Mouse (Mus musculus) limb, embryonic 15.5 days (tissue): ENCODE results near the gene Trim24. TPM values are rescaled to one million over a fixed set of nuclear protein-coding genes. Genes with fewer than 3 reads are reported as not detected.
A peak's percentile ranks its signal among the peaks of the same experiment; 100 is the strongest.
"Not testable (repeated sequence)": the region's sequence is repeated elsewhere in the genome, so short reads cannot be mapped to it uniquely, and the experiment has no call there.

Source experiments
- ATAC-seq: fragments of 200-750 bp; cut with Nextera tagmentation; 2 replicates; pipeline ENCODE4 v1.8.0; 2017; ENCODE audit warnings: low read depth, moderate TSS enrichment; ENCODE audit not compliant: insufficient number of reproducible peaks, low FRiP score, low TSS enrichment
- H3K27ac ChIP-seq: fragments of 300-500 bp; sonication (generic); 2 replicates; pipeline ENCODE4 v1.5.1; 2015; ENCODE audit warnings: moderate library complexity, mild to moderate bottlenecking, inconsistent platforms
- H3K27me3 ChIP-seq: fragments of 300-500 bp; sonication (generic); 2 replicates; pipeline ENCODE4 v1.6.1; 2015; ENCODE audit warnings: inconsistent platforms
- H3K36me3 ChIP-seq: fragments of 300-500 bp; sonication (generic); 2 replicates; pipeline ENCODE4 v1.6.1; 2015; ENCODE audit warnings: inconsistent platforms
- H3K4me1 ChIP-seq: fragments of 300-500 bp; sonication (generic); 2 replicates; pipeline ENCODE4 v1.6.1; 2015; ENCODE audit warnings: inconsistent platforms
- H3K4me2 ChIP-seq: fragments of 300-500 bp; sonication (generic); 2 replicates; pipeline ENCODE4 v1.6.1; 2015; ENCODE audit warnings: mild to moderate bottlenecking, inconsistent platforms
- H3K4me3 ChIP-seq: fragments of 300-500 bp; sonication (generic); 2 replicates; pipeline ENCODE4 v1.5.1; 2015; ENCODE audit warnings: mild to moderate bottlenecking, inconsistent platforms
- H3K9ac ChIP-seq: fragments of 300-500 bp; sonication (generic); 2 replicates; pipeline ENCODE4 v1.6.1; 2015; ENCODE audit warnings: inconsistent platforms
- H3K9me3 ChIP-seq: fragments of 300-500 bp; sonication (generic); 2 replicates; pipeline ENCODE4 v1.6.1; 2016; ENCODE audit warnings: inconsistent platforms
- WGBS: fragments of 180-500 bp; shearing (Covaris S2); methylation state at CpG from one replicate; pipeline ENCODE4 v1.1.7; 2015; 5-methylcytosine and 5-hydroxymethylcytosine counted together
- polyA plus RNA-seq: library from polyadenylated mRNA; unstranded; fragments of >200 nt; fragmentation: Nextera tagmentation; extraction: Ambion mirVana; gene quantifications from 2 replicates; pipeline ENCODE4 v1.2.1, GENCODE M21; 2015

Gene Trim24
- polyA plus RNA-seq, 1 experiment from 2014 or later, result 10.7 TPM

DNA sequence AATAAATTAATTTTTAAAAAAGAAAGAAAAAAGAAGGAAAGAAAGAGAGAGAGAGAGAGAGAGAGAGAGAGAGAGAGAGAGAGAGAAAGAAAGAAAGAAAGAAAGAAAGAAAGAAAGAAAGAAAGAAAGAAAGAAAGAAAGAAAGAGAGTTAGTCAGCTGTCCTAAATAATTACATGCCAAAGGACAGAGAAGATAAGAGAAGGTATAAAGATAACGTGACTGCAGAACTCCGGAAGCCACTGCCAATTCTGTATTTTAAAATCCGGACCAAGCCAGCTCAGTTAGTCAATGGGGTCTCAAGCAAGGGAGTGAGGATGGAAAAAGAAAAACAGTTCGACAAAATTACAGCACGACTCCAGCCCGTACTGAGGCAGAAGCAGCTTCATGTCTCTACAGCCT, 25.7 kb upstream of the Trim24 start:
- not testable (repeated sequence) for H3K4me2 ChIP-seq, H3K27ac ChIP-seq, H3K4me1 ChIP-seq, ATAC-seq, H3K9ac ChIP-seq, H3K4me3 ChIP-seq, H3K9me3 ChIP-seq, H3K36me3 ChIP-seq, H3K27me3 ChIP-seq
- WGBS, result 79% methylated on average over 6 of the region's 6 CpGs

GRCm38 (mm10) chr6:37847531-37847930, 23.1 kb upstream of the Trim24 start:
- H3K4me3 ChIP-seq, H3K4me2 ChIP-seq, H3K36me3 ChIP-seq, H3K9ac ChIP-seq, ATAC-seq, H3K4me1 ChIP-seq, H3K9me3 ChIP-seq, H3K27me3 ChIP-seq, H3K27ac ChIP-seq: not testable (repeated sequence)
- 86% methylated on average over 4 of the region's 4 CpGs for WGBS

DNA sequence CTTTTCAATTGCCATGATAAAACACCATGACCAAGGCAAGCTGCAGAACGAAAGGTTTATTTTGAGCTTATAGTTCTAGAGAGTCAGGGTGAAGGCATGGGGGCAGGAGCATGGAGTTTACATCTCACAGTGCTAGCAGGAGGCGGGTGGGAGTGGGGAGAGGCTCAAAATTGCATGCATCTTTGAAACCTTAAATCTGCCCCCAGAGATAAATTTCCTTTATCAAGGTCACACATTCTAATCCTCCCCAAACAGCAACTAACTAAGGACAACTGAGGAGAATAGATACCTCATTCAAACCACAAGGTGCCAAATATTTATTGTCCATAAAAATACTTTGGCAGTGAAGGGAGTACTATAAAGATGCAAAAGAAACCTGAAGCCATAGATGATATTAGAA, 19.3 kb upstream of the Trim24 start:
- H3K9me3 ChIP-seq, result no peaks in the 10 kb centered on the region; the same call in 1 of the 2 replicates
- H3K27me3 ChIP-seq, result no peaks in the 10 kb centered on the region
- no peak overlapping the region for H3K4me2 ChIP-seq
- 91% methylated on average over 2 of the region's 2 CpGs for WGBS
- H3K36me3 ChIP-seq, result no peaks in the 10 kb centered on the region
- H3K9ac ChIP-seq, result no peak overlapping the region
- no peaks in the 10 kb centered on the region for H3K4me1 ChIP-seq
- no peak overlapping the region for H3K27ac ChIP-seq
- ATAC-seq, result no peak
- no peak overlapping the region for H3K4me3 ChIP-seq

DNA sequence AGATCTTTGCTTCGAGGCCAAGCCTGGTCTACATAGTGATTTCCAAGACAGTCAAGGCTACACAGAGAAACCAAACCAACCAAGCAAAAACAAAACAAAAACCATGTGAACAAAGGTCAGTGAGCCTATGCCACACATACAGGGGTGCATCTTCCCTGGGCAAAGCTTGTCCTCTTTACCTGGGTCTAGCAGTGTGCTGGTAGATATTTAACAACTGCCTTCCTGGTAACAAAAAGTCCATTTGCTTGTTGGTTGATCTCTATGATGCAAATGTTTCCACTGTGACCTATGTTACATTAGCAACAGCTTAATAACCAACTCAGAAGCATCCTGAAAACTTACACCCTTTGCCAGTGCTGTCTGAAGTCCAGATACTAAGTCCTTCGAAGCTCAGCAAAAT, 17.3 kb upstream of the Trim24 start:
- no peaks in the 10 kb centered on the region for H3K36me3 ChIP-seq
- no peaks in the 10 kb centered on the region for H3K27me3 ChIP-seq
- no peaks in the 10 kb centered on the region; the same call in 1 of the 2 replicates for H3K9me3 ChIP-seq
- H3K4me3 ChIP-seq, result no peak overlapping the region
- WGBS, result 94% methylated on average over 2 of the region's 2 CpGs
- ATAC-seq, result no peak
- H3K27ac ChIP-seq, result no peak overlapping the region
- H3K4me1 ChIP-seq, result no peaks in the 10 kb centered on the region
- no peak overlapping the region for H3K9ac ChIP-seq
- no peak overlapping the region for H3K4me2 ChIP-seq

- WGBS, result 89% methylated on average over 2 of the region's 2 CpGs
- H3K4me2 ChIP-seq, result no peak overlapping the region
- H3K27ac ChIP-seq, result no peak overlapping the region
- ATAC-seq, result no peak
- no peaks in the 10 kb centered on the region for H3K4me1 ChIP-seq
- H3K4me3 ChIP-seq, result no peak overlapping the region
- H3K27me3 ChIP-seq, result no peaks in the 10 kb centered on the region
- no peaks in the 10 kb centered on the region for H3K36me3 ChIP-seq
- no peaks in the 10 kb centered on the region; the same call in 1 of the 2 replicates for H3K9me3 ChIP-seq
- no peak overlapping the region for H3K9ac ChIP-seq
Observed at GRCm38 (mm10) chr6:37855384-37855783, 15.2 kb upstream of the Trim24 start.

GRCm38 (mm10) chr6:37856300-37856699, 14.3 kb upstream of the Trim24 start:
- not testable (repeated sequence) for H3K4me1 ChIP-seq, H3K9me3 ChIP-seq, ATAC-seq, H3K4me2 ChIP-seq, H3K27me3 ChIP-seq, H3K27ac ChIP-seq, H3K9ac ChIP-seq, H3K4me3 ChIP-seq, H3K36me3 ChIP-seq
- 91% methylated on average over 9 of the region's 9 CpGs for WGBS

DNA sequence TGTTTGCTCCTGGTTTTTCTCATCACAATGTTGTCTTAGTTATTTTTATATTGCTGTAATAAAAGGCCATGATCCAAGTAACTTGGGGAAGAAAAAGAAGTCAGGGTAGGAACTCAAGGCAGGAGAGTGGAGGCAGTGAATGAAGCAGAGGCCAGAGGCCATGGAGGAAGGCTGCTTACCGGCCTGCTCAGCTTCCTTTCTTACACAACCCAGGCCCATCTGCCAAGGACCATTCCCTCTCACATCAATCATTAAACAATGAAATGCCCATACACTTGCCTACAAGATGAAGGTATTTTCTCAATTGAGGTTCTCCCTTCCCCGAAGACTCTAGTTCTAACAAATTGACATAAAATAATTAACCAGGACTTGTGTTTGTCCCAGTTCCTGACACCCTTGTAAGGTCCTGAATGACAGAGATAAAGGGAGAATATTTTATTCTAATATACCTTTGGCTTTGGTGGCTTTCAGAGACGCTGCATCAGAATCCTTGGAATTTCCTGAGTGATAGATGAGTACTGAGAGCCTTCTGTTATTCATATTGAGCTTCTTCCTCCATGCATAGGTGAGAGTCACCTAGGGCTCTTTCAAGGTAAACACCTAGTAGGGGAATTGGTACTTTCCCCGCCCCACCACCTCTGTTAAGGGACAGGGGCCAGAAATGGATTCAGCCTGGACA, 13.3 kb upstream of the Trim24 start:
- no peaks in the 10 kb centered on the region for H3K27me3 ChIP-seq
- no peaks in the 10 kb centered on the region for H3K4me1 ChIP-seq

GRCm38 (mm10) chr6:37858126-37858525, 12.5 kb upstream of the Trim24 start:
- no peaks in the 10 kb centered on the region for H3K4me1 ChIP-seq
- no peak for ATAC-seq

More for the DNA sequence above, 13.3 kb upstream of the Trim24 start:
- no peak overlapping the region for H3K4me2 ChIP-seq
- 68% methylated on average over 4 of the region's 4 CpGs for WGBS
- no peak overlapping the region for H3K27ac ChIP-seq
- no peak for ATAC-seq
- H3K9me3 ChIP-seq, result no peaks in the 10 kb centered on the region
- H3K36me3 ChIP-seq, result no peaks in the 10 kb centered on the region
- no peak overlapping the region for H3K9ac ChIP-seq
- H3K4me3 ChIP-seq, result no peak overlapping the region

DNA sequence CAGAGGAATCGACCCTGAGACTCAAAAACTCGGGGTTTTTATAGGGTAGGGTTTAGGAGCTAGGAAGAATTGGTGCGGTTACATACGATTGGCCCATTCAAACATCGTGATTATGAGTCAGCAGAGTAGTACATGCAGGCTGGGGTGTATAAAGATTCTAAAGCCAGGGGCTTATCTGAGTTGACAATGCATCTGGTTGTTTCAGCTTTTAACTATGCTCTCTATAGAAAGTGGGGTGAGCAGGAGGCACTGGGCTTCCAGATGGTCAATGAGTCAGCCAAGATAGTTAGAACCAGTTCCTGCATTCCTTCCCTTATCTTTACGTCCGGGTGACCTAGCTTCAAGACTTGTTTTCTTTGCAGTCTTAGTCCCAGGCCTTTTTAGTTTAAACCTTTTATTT, 7.7 kb upstream of the Trim24 start:
- no peak overlapping the region for H3K9ac ChIP-seq
- no peaks in the 10 kb centered on the region for H3K27me3 ChIP-seq
- no peaks in the 10 kb centered on the region for H3K4me1 ChIP-seq
- no peaks in the 10 kb centered on the region for H3K9me3 ChIP-seq
- 87% methylated on average over 7 of the region's 7 CpGs for WGBS
- H3K27ac ChIP-seq, result no peak overlapping the region
- H3K4me3 ChIP-seq, result no peak overlapping the region
- no peak overlapping the region for H3K4me2 ChIP-seq
- no peaks in the 10 kb centered on the region for H3K36me3 ChIP-seq
- no peak for ATAC-seq

More at GRCm38 (mm10) chr6:37858126-37858525, 12.5 kb upstream of the Trim24 start:
- no peaks in the 10 kb centered on the region for H3K36me3 ChIP-seq
- no peak overlapping the region for H3K4me2 ChIP-seq
- no peaks in the 10 kb centered on the region for H3K9me3 ChIP-seq
- no peak overlapping the region for H3K9ac ChIP-seq
- WGBS, result 81% methylated on average over 4 of the region's 4 CpGs
- H3K4me3 ChIP-seq, result no peak overlapping the region
- no peaks in the 10 kb centered on the region for H3K27me3 ChIP-seq
- no peak overlapping the region for H3K27ac ChIP-seq

DNA sequence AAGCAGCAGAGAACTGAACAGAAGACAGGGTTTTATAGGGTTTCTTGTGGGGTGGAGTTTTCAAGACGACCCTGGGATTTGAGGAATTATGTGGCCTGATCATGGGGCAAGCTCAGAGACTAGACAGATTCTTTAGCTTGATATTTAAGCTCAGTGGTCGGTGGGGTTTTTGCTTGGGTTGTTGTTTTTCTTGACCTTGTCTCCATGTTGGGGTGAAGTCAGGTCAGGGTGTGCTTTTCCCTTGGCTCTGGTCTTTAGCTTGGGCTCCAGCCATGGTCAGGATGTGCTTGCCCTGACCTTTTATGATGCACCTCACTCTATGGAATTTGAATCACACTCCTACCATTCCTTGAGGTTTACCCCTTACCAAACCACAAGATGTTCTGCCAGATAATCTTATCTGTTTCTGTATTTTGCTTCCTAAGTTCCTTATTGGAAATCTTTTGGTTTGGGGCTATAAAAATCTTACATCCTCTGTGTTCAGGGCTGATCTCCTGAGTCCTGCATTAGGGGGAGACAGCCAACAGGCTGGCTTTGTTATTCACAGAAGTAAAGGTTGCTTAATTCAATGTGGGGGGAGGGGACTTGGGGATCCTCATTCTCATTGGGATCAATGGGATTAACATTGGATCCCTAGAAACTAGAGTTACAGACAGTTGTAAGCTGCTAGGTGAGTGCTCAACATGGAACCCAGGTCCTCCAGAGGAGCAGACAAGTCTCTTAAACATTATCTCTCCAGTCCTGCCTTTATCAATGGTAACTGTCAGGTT, 6.5 kb upstream of the Trim24 start:
- Histone ChIP-seq H3K4me2 (no peak overlapping the region), H3K9me3 (no peaks in the 10 kb centered on the region), H3K27ac (no peak overlapping the region), H3K36me3 (no peaks in the 10 kb centered on the region), H3K9ac (no peak overlapping the region), H3K27me3 (no peaks in the 10 kb centered on the region), H3K4me1 (no peaks in the 10 kb centered on the region), H3K4me3 (no peak overlapping the region)
- no peak for ATAC-seq
- 70% methylated on average over 2 of the region's 2 CpGs for WGBS

DNA sequence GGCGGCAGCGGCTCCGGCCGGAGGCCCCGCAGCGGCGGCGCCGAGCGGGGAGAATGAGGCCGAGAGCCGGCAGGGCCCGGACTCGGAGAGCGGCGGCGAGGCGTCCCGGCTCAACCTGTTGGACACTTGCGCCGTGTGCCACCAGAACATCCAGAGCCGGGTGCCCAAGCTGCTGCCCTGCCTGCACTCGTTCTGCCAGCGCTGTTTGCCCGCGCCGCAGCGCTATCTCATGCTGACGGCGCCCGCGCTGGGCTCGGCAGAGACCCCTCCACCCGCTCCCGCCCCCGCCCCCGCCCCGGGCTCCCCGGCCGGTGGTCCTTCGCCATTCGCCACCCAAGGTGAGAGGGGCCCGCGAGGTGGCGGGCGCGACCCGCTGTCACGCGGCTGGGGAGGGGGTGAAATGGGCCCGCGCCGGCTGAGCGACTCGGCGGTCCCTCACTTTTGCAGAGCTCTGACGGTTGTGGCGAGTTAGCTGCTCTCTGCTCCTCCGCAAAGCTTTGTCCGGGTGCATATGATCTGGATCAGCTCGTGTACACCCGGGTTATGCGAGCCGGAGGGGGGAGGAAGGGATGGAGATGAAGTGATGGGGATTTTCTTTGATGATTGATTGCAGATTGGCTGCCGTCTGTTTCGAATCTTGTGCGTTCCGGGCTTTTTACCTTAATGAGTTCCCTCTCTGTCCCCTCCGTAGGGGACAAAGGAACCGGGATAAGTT, 683 bp downstream of the Trim24 start:
- Histone ChIP-seq H3K36me3 (peaks cover 16% of the 10 kb centered on the region), H3K9ac (peak overlapping the region; percentile 79), H3K27ac (peak overlapping the region; percentile 98), H3K4me2 (peak overlapping the region; percentile 42), H3K9me3 (peaks cover 30% of the 10 kb centered on the region), H3K27me3 (no peaks in the 10 kb centered on the region), H3K4me1 (no peaks in the 10 kb centered on the region), H3K4me3 (peak overlapping the region; percentile 91)
- WGBS, result under 1% methylated on average over 64 of the region's 70 CpGs
- peak; percentile 27; the same call in 1 of the 2 replicates for ATAC-seq

GRCm38 (mm10) chr6:37872861-37873260, 2.2 kb downstream of the Trim24 start:
- Histone ChIP-seq H3K9me3 (peaks cover 34% of the 10 kb centered on the region), H3K27me3 (no peaks in the 10 kb centered on the region), H3K4me1 (no peaks in the 10 kb centered on the region), H3K4me3 (no peak overlapping the region), H3K9ac (no peak overlapping the region), H3K27ac (no peak overlapping the region), H3K36me3 (peaks cover 32% of the 10 kb centered on the region), H3K4me2 (no peak overlapping the region)
- no peak for ATAC-seq
- WGBS, result 95% methylated on average over 1 of the region's 1 CpGs
